Mouse (Mus musculus) lung, postnatal 0 days (tissue): Measurements from ENCODE around the gene Tnfsf13.

Source experiments
- CTCF ChIP-seq: IDR thresholded peaks from 2 replicates; pipeline ENCODE4 v1.5.1; 2016; ENCODE audit warnings: antibody characterized with exemption, mild to moderate bottlenecking
- EP300 ChIP-seq: IDR thresholded peaks from 2 replicates; pipeline ENCODE4 v1.6.1; 2016; ENCODE audit warnings: antibody characterized with exemption, mild to moderate bottlenecking, control low read depth

GRCm38 (mm10) chr11:69715482-69715881 lies 29.9 kb upstream of the Tnfsf13 start:
- TF ChIP-seq CTCF (peak; percentile 76), EP300 (no peak)
